Mouse (Mus musculus) urinary bladder, postnatal 4 days (tissue): ENCODE results near the gene Ttk.

ENCODE experiments used
- DNase-seq, 2 experiments: peaks; one replicate each; pipeline ENCODE4 v3.0.0; 2021 to 2022; ENCODE audit warnings: low spot score in 2 of 2

Ttk gene

DNA sequence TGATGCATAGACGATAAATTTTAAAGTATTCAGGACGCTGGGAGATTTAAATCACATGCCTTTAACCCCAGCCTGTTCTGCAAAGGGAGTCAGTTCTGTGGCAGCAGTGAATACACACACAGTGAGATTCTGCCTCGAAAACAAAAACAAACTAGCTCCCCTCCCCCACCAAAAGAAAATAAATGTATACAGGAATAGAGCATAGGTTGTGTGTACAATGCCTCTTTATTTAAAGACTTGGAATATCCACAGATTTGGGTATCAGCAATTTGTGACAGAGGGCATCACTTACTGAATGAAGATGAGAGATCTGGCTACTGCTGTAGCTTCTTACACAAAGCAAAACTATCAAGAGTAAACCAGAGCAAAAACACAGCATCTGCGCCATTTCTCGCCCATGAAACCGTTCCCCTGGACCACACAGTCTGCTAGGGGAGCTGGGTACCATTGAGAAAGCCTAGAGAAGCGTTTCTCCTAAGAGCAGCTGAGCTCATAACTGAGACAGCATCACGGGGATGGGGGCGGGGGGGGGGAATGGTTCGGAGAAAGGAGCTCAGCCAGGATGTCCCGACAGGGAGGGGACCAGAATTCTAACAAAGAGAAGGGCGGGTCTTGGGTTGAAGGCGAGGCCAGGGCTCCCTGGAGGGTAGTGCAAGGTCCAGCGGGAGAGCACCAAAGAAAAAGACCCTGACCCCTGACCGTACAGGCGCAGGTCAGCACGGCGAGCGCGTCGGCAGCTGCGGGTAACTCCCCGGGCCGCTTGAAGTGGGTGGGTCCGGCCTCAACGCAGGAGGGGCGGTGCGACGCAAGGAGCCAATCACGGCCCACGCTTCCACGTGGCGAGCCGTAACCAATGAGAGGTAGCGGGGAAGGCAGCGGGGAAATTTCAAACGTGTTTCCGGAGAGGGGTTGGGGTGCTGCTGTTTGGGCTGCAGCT, at the start of gene Ttk:
Ttk (plus strand) TSS at position 879 of the 937 bp plus-strand sequence.
- DNase-seq, result peak; percentile 87 to 90

DNA sequence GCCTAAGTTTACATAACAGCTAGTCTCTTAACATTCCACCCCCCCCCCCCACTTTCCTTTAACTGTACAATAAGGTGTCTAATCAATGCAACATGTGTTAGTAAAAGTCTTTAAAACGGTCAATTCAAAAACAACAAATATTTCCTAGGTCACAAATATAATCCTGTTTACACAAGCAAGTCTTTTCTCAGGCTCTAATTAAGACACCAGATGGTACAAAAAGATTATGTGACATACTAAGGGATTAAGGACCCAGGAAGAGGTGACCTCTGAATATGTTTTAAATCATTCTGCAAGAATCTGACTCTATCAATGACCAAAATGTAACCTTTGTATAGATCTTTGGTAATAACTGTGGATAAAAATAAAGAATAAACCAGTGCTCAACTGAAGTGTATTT, 49.0 kb upstream of the Ttk start:
- no peak for DNase-seq

DNA sequence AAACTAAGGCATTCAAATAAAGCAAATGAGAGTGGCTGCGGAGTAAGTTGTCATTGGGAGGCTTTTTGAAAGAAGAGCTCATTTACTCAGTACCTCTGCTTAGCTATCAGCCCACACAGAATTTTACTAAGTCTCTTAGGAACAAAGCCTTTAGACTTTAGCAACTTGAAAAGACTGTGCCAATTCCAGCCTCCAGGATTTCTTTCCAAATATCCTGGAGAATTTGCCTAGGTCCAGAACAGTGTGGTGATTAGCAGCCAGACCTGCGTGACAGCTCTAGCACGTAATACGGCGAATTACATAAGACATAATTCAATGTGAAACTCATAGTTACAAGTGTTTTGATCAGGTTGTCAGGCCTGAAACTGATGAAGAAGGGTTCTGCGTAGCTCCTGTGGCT, 45.2 kb upstream of the Ttk start:
- no peak for DNase-seq

DNA sequence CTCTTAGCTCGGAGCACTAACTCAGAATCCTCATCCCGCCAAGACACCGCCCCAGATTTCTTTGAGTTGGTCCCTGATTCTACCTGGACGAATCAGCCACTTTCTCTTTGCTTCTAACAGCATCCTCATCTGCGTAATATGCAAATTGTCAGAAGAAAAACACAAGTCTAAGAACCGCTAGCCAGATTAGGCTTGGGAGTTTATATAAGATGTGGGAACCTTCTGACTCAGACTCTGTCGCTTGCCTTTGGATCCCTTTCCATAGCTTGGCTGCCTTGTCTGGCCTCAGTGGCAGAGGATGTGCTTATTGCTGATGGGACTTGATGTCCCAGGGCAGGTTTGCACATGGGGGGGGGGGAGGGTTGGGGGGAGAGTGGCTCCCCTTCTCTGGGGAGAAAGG, 37.6 kb upstream of the Ttk start:
- DNase-seq, result no peak

DNA sequence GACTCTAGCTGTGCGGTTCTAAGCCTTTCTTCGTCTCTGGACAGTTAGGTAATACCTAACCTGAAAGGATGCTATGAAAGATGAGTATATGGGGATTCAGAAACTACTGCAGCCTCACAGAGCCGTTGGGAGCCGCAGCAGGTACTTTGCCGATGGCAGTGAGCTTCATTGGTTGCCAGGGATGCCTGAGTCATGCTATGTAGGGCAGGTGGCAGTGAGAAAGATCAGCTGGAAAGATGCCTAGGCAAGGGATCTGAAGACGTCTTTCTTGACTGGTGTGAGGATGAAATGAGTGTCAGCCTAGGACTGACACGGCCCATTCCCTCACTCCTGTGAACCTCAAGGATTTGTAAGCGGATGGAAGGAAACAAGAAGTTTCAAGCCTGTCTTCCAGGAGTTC, 36.6 kb upstream of the Ttk start:
- no peak for DNase-seq

DNA sequence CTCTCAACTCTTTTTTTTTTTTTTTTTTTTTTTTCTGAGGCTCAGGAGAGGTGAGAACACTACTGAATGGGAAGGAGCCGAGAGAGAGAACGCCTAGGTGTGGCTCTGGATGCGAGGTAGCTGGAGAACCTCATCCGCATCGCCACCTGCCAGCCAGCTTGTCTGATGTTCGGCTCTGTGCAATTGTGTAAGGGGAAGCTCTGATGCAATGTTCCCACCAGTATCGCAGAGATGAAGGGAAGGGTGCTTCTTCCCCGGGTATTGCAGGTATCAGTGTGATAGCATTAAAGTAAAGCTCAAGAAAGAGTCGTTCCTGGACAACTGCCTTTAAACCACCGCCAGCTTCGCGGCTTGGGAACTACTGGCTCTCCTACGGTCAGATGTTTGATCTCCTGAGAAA, 30.1 kb upstream of the Ttk start:
- no peak for DNase-seq

DNA sequence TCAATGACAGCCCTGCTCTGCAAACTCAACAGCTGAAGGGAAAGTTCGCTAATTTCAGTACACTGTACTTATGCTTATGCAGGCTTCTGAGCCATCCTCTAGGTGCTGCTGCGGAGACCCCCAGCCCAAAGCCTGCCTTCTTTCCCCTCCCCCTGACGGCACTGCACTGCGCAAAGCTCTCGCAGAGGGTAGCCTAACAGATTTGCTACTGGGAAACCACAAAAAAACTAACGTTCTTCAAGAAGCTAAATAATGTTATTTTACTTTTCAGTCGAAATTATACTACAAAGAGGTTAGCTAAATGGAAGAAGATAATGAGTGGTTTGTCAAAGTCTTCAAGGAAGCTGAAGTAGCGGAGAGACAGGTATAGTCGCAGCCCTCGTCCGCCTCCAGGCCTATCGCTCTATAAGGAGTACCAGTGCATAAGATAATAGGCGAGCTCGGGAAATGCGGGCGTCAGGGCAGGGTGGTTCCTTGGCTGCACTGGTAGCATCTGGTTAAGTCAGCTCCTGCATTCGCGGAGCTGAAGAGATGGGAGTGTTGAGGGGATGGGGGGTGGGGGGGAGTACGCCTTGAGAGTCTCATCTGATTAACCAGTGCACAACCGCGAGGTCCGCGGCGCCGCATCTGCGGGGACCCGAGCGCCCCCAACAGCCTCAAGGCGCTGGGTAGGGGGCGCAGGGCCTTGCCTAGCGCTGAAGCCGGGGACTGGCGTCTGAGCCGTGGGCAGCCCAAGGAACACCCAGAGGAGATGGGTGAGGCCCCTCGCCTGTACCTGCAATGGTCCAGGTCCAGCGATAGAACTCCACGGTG, 29.1 kb upstream of the Ttk start:
- no peak for DNase-seq

DNA sequence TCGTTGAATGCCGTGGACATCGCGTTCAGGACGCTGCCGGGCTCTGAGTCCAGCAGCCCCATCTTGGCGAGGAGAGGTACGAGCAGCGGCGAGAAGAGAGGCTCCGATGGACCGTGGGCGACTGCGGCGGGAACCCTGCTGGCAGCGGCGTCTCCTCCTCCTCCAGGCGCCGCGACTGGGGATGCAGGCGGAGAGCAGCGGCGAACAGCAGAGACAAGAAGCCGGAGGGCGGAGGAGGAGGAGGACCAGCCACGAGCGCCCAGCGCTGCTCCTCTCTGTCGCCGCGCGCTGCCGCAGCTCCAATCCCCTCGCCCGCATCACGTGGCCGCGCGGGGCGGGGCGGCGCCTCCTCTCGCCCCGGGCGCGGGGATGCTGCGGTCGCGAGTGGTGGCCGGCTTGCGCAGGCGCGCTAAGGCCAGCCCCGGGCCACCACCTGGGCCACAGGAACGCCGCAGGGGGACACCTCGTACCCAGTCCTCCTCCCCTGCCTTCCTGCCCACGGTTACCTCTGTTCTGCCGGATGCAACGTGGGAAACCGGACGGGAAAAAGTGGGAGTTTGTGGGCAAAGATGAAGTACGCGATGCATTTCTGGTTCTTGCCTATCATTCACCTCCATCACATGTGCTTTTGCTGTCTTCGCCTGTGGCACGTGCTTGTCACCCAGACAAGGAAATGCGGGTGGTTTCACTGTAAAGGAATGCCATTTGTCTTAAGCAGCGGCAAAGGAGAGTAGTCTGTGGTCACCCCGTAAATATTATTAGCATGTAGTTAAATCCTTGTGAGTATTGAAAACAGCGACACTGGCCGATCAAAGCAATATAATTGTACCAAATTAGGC, 28.3 kb upstream of the Ttk start, which contains the start of gene Elovl4:
Elovl4 (minus strand) TSS at position 301 of the 839 bp plus-strand sequence.
- peak in 1 of 2 experiments; percentile 44 for DNase-seq

DNA sequence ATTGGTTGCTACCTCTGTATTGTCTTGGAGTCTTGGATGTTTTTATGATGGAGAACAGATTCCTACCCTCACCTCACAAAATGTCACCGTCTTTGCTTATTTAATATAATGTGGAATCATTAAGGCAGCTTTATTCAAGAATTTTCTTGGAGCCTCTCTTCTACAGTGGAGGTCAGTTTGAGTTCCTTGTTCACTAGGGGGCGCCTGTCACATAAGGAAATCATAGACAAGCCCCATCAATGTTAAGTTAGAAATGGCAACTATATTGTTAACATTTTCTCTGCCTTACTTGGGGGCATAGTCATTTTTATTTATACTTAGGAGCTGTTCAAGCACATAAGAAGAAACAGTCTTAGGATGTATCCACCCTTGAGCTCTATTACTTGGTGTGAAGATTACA, 26.9 kb upstream of the Ttk start:
- DNase-seq, result no peak

DNA sequence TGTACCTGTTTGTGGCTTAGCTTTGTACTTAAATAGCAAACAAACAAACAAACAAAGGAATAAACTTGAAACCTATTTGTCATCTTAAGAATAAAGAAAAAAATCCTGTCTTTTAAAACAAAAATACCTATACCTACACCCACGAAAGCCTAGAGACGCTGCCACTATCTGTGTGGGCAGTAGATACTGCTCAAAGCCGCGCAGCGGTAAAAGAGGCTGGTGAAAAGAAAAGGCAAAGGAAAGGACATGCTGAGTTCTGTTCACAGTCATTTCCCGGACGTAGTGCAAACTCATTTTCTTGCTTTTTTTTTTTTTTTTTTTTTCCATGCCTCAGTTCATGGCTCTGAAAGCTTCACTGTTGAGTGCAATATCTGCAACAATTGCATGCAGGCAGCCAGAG, 15.3 kb upstream of the Ttk start:
- no peak for DNase-seq

DNA sequence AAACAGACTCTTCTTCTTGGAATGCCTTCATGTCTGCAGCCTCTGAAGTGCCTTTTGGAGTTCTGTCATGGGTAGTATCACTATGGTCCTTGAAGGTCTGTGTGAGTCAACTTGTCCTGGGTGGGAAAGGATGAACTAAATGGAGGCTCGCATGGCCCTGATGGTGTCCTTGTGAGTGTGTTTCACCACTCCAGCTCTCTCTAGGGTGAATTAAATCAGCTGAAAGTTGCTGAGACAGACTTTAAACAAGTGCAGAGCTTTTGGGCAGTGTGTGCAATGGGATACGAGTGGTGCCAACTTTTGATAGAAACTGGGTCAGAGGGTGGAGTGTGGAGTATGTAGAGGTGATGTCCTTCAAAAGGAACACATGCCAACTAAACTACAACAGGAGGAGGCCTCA, 13.5 kb upstream of the Ttk start:
- DNase-seq, result no peak

DNA sequence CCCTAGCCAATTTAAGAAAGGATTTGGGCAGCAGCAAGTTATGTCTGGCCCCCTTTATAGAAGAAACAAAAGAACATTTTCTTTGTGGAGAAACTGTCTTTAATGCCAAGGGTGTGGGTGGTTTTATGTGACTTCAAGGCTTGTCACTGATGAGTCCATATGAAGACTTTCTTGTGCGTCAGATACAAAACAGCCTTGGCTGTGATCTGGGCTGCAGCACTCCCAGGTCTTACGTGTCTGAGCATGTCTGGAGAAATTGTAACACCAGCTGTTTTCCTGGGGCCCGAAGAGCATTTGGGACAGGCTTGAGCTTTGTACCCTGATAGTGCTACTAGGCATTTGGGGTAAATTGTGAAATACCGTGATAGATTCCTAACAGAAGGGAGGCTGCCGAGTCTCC, 11.6 kb upstream of the Ttk start:
- no peak for DNase-seq

DNA sequence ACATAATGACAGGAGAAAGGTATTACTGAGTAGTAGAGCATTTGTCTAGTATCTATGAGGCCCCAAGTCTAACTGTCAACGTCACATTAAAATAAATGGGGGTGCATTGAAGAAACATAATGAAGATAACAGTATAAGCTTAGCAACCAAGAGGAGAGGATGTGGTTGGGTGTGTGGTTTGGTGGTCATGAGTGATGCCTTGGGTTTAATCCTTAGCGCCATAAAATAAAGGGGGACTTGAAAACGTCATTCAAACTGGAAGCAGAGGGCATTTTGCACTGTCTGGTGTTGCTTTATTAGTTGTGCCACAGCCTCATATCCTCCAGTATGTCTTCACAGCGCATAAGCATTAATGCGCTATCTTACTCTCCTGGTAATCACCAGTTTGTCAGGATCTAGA, 4.6 kb upstream of the Ttk start:
- no peak for DNase-seq

DNA sequence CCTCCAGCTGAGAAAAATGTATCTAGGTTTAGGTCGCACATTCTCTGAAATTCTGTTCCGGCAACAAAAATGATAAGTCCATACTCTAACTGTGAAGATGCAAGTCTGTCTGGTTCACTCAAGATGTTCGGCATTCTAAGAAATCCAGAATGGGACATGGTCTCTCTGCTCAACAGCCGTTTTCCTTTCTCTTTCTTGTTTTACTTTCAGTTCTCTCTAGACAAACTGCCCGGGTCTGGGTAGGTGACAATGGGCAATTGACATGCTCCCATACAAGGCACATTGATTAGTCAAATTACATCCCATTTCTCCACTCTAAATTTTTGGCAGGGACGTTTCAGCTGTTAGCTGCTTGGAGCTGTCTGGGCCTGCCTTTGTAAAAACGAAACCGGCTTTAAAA, 3.3 kb upstream of the Ttk start:
- no peak for DNase-seq

DNA sequence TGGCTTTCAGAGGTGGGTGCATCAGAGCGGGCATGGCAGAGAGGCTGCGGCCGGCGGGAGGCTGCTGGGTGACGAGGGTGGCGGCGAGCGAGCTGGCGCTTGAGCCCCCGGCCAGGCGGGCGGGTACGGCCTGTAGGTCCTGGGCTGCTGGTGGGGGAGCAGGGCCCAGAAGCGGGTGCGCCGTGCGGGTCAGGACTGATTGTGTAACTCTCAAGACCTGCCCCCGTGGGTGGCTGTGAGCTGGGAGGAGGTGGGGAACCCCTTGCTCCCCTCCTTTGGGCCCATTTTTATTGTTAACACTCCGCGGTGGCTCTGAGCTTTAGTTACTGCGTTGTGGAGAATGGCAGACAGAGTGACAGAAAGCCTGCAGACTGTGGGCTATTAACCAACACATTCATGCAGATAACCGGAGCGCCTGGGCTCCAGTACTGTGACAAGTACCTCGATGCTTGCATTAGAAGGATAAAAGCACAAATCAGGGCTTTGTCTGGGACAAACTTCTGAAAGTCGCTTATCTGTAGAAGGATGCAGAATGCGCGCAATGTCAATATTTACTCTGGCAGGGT, 342 bp downstream of the Ttk start:
- no peak for DNase-seq

DNA sequence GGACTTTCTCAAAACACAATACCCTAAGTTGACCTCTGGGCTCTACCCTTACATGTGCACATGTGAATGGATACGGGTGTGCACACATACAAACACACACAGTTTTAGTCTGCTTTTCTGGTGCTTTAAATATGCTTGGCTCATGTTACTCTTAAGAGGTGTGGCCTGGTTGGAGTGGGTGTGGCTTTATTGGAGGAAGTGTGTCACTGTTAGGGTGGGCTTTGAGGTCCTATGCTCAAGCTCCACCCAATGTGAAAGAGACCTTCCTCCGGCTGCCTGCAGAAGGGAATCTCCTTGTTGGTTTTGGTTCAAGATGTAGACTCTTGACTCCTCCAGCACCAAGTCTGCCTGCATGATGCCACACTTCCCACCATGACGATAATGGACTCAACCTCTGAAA, 18.0 kb downstream of the Ttk start:
- DNase-seq, result no peak

DNA sequence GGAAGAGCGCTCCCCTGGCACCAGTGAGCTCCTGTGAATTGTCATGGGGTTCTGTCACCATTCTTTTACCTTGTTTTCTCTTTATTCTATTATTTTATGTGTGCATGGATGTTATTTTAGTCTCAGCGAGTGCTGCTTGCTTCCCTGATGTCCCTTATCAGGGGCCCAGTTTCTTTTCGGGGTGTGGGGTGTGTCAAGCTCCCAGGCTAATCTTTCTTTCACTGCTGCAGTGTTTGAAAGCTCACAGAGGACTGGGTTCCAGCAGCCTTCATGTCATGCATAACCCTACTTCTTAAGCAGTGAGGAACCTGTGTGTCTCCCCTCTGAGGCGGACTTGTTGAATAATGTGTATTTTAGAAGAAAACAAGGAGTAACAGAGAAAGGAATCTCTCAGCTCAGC, 30.7 kb downstream of the Ttk start:
- DNase-seq, result no peak

DNA sequence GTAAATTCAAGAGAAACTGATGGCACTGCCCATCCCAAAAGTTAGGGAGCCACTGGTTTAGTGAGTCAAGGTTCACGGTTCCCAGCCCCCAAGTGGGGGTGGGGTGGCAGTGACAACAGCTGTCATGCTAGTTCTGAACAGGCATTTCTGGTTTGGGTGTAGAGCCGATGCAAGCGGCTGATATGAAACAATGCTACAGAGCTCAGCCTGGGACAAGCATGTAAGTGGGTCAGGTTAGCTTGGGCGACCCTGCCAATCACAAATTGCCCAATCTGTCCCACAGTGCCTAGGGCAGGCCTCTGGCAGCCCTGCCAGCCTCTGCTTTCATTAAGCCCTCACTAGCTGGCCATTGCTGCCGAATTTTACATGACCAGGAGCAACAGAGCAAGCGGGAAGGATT, 47.7 kb downstream of the Ttk start:
- DNase-seq, result peak; percentile 52 to 62

DNA sequence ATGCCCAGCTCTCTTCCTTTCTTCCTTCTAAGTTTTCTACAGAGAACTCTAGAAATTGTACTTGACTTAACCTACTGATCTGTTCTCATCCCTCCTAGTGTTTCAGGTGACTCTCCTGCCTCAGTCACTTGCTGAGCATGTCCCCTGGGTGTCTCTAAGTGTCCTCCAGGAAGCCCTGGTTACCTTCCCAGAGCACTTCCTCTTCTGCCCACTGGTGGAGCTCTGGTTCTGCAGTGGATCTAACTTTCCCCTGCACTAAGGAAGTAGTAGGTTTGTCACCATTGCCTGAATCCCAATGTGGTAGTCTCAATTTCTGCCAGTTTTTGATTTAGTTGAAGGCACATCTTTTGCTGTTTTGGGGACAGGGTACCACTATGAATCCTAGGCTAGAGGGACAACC, 51.7 kb downstream of the Ttk start:
- no peak for DNase-seq

DNA sequence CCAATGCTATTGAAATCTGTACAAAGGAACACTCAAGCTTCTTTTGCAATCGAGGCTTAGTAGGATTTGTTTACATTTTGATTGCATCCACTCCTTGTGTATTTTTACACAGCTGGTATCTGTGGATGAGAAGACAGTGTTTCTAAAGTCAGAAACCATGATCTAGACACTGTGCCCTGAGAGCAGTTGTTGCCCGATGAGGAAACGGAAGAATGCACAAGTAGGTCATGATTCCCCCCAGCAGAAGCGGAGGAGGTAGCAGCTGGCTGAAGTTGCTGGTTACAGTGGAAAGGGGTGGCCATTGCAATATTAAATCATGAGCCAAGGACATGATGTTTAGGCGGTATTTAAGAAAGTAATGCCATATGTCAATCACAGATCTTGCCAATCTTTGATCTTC, 53.7 kb downstream of the Ttk start:
- no peak for DNase-seq

DNA sequence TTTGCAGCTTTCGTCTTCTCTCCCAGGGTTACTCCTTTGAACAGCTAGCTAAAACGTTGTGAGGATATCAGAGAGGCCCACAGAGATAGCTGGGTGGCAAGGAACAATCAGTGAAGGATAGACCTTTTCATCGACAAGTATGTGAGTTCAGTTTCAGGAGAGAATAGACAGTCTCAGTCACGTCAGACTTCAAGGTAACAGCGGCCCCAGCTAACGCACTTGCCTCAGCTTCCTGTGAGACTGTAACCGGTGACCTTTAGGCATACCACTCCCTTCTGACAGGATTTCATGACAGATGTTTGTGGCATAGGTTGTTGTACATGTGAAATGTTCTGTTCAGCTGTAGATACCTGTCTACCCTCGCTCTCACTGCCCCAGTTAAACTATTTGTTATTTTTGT, 58.6 kb downstream of the Ttk start:
- no peak for DNase-seq
